Mouse (Mus musculus): ENCODE results near the gene Tnfrsf11a.
"Not testable (repeated sequence)": the region's sequence is repeated elsewhere in the genome, so short reads cannot be mapped to it uniquely, and the experiment has no call there.

Tnfrsf11a gene

DNA sequence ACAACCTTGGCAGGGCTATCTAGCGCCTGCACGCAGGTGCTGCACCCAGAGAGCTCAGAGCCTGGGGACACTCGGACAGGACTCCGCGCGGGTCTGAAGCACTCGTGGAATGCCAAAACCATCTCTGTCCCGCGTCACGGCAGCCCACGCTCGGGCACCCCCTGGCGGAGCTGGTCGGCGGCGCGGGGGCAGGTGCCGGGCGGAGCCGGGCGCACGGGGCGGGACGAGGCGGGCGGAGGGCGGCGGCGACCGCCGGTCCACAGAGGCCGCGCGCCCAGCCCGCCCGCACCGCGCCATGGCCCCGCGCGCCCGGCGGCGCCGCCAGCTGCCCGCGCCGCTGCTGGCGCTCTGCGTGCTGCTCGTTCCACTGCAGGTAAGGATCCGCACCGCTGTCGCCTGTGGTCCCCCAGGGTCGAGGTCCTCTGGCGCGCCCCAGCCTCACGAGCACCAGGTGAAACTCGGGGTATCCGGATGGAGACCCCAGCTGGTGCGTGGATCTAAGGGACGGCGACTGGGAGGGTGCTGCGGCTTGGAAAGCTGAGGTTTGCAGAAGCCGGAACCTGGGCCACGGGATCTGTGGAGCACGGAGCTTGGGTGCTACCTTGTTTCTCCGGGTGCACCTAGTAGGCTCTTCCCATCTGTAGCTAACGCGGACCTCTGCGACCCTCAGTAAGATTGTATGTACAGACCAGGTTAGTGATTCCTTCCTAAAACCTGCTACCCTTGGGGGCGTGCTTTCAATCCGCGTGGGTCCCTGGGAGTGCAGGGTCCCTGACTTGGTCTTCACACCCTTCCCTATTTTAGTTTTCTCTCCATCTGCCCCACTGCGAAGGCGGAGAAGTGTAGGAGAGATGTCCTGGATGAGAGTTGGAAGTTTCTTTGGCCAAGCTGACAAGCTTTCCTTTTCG is at the start of gene Tnfrsf11a:
Tnfrsf11a (plus strand) TSS at position 262 of the 908 bp plus-strand sequence.
- DNase-seq = peak; percentile 60 to 69

GRCm38 (mm10) chr1:105735318-105735717 is 45.2 kb upstream of the Tnfrsf11a start:
- no peak for DNase-seq

- DNase-seq = no peak
Observed at GRCm38 (mm10) chr1:105738334-105738733, 42.2 kb upstream of the Tnfrsf11a start.

DNA sequence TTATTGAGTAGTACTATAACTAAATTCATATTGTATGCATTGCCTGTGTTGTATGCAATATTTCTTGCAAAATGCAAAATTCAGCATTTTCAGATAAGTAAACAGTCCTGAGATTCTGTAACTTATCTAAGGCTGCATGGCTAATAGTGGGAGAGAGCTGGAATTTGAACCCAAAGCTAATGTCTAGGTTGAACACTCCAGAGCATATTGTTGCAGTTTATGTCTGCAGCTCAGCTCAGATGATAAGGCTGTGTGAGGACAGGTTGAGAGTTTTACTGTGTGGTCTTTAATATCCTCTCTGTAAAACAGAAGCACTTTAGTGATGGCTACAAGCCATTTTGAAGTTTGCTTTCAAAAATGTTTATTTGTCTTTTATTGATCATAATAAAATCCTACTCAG is 41.0 kb upstream of the Tnfrsf11a start:
- no peak for DNase-seq

GRCm38 (mm10) chr1:105742481-105742880 is 38.0 kb upstream of the Tnfrsf11a start:
- no peak for DNase-seq

- no peak for DNase-seq
Observed at GRCm38 (mm10) chr1:105746444-105746843, 34.1 kb upstream of the Tnfrsf11a start.

DNA sequence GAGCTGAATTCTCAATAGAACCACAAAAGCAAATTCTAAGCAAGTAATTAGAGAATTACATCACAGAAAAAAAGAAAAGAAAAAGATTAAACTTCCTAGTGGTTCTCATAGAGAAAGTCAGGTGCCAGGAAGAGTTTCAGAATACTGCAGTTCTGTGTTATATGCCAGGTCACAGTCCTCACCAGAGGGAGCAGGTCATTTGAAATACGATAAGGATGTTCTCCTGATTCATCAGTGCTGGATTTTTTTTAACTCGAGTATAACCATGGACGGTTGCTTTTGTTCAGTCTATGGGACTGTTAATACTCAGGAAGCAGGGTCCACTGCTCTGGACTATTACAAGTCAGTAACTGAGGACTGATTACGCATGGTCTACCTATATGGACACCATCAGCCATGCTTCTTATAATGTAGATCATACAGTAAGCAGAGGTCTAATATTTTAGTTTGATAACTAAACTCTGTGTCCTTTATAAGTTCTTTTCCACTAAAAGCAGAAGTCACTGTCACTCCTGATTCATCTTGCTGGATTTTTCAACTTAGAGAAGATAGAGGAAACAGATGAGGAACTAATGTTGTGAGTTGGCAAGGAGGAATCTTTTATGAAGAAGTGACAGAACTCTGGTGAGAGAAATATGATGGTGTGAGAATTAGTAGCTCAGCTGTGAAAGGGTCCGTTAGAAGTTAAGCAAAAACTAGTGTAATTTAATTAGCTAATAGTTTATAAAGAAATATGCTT is 33.5 kb upstream of the Tnfrsf11a start:
- DNase-seq = no peak

DNA sequence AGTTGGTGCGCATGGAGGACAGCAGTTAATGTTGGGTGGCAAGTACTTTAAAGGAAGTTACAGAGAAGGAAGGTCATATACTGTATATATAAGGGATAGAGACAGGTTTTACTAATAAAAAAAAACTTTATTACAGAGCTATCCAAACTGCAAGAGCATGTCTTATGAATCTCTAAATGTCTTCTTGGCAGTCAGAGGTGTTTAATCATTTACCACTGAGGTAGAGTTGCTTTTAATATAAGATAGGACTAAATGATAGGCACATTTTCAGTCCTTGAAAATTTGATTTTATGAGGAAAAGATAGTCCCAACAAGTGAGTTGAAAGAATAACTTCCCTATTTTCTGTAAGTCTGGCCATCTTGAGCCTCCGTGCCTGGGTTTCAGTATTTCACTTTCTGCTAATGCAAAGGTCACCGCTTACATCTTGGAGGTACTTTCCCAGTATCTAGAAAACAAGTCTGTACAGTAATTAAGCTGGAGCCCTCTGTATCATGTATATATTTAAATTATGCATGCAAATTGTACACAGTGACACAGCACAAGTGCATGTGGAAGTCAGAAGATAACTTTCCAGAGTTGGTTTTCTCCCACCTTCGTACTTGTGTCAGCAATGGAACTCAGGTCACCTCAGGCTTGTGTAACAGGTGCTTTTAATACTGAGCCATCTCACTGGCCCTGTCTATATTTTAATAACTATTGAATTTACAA is 32.3 kb upstream of the Tnfrsf11a start:
- DNase-seq = no peak

DNA sequence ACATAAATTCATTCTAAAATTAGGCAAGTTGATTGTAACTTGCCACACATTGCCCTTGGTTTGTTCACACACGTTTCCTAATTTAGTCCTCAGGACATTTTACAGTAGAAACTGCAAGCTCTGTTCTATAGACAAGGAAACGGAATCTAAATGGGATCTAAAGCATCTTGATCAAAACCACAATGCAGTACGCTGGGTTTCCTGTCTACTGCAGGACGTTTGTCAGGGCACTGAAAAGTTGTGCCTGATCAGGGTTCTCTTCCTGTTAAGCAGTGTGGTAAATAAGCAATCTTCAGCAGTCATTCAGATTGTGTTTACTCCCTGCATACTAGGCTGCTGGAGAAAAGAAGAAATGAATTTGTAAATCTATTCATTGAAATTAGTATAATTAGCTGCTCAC is 28.3 kb upstream of the Tnfrsf11a start:
- DNase-seq = no peak

- DNase-seq = no peak
Observed at GRCm38 (mm10) chr1:105752944-105753343, 27.6 kb upstream of the Tnfrsf11a start.

- no peak for DNase-seq
Observed at GRCm38 (mm10) chr1:105758798-105759197, 21.7 kb upstream of the Tnfrsf11a start.

DNA sequence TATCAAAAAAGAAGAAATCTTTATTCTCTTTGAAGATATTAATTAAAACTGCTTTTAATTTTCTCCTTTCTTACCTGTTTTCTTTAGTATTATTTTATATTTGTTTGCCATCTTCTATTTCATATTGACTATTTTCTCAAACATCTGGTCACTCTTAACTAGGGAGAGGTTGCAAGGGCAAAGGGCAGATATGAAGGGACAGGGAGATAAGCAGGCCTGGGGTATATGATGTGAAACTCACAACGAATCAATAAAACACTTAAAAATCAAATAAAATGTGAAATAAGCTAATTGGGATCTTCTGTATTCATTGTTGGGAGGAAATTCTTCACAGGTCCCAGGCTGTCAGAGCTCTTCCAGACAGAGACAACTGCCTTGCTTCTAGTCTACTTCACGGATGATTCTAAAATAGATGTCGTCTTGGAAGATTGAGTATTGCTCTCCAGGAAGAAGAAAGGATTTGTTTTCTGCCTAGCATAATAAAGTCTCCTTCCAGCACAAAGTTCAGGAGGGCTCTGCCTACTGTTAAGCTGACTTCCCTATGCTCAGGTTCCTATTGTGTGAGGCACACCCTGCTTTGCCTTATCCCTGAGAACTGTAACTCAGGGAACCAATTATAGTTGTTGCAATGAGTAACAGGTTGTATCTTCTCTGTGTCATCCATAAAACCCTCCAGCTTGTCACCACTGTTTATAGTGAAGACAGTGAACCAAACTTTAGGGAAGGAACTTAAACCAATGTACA is 20.9 kb upstream of the Tnfrsf11a start:
- no peak for DNase-seq

GRCm38 (mm10) chr1:105765586-105765985 is 14.9 kb upstream of the Tnfrsf11a start:
- no peak for DNase-seq

DNA sequence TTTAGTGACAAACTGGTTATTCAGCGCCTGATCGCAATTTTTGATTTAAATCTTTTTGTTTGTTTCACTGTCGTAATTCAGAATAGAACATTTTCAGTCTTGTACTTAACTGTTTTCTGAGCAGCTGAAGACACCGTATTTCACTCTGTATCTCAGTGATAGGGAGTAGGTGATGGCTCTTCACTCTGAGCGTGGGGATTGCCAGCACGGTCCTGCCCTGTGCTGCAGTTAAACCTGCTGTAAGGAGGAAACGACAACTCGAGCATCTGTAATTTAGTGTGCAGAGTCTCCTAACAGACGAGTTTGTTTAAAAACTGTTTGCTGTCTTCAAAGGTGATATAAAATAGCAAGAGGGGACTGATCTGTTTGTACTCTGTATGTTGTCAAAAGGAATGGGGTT is 14.4 kb upstream of the Tnfrsf11a start:
- DNase-seq = not testable (repeated sequence)

DNA sequence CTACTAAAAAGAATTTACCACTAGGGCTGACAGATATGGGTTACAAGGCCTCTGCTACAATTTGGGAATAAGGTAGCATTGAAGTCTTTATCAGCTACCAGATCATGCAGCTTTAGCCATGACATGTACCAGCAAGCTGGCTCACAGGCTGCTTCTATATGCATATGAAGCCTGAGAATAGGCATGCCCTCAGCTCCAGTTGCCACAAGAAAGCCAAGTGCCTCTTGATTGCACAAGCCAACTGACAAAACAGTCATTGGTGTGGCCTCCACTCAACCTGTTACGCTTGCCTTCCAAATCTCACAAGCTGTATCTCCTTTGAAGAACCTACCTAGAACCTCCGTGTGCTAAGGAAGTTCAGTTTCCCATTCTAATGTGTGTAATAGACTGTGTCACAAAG is 12.1 kb upstream of the Tnfrsf11a start:
- peak in 1 of 2 experiments; percentile 46 for DNase-seq

GRCm38 (mm10) chr1:105770685-105771084 is 9.8 kb upstream of the Tnfrsf11a start:
- DNase-seq = no peak

DNA sequence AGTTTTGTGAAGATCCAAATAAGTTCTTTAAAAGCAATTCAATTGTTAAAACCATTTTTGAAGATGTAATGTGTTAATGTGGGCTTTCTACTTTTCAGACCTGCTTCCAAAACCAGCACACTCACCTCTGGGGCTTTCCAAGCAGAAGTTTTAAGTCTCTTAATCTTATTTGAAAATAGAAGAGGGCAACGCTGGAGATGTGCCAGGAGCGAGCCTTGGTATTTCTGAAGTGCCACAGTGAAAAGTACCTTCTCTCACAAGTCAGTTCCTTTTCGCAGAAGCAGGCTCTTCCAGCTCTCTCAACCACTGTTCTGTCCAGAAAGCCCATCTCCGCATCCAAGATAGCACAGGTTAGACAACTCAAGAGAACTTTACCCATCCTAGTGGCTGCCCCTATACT is 4.1 kb upstream of the Tnfrsf11a start:
- DNase-seq = peak; percentile 45 to 56

GRCm38 (mm10) chr1:105780079-105780456 is 450 bp upstream of the Tnfrsf11a start:
- DNase-seq = no peak

DNA sequence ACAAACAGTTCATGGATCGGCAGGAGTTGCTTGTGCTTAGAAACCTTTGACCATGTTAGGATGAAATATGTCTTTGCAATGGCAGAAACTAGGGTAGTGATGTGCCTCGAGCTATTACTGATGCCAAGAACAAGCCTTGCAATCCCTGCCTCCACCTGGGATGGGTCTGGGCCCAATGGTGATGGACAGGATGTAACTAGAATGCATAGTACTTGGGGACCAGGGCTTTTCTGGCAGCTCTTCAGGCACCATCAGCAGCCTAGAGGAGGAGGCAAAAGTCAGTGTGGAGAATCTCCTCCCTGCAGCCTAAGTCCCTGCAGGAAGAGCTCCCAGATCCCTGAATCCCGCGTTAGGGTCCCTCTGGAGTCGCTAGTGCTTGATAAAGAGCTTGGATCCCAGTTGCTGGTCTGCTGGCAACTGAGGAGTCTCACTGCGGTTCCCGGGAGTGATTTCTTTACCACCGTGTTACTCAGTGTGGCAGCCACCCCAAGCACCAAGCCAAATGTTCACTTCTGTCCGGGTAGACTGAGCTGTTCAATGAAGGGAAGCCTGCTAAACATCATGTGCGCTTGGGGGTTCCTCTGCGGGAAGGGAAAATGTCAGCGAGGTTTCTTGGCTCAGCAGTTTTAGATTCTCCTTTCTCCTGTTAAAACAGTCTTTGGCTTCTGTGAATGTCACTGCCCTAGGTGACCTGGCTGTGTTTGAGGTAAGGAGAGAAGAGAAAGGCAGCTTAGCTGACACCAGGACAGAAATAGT is 1.1 kb downstream of the Tnfrsf11a start:
- no peak for DNase-seq

DNA sequence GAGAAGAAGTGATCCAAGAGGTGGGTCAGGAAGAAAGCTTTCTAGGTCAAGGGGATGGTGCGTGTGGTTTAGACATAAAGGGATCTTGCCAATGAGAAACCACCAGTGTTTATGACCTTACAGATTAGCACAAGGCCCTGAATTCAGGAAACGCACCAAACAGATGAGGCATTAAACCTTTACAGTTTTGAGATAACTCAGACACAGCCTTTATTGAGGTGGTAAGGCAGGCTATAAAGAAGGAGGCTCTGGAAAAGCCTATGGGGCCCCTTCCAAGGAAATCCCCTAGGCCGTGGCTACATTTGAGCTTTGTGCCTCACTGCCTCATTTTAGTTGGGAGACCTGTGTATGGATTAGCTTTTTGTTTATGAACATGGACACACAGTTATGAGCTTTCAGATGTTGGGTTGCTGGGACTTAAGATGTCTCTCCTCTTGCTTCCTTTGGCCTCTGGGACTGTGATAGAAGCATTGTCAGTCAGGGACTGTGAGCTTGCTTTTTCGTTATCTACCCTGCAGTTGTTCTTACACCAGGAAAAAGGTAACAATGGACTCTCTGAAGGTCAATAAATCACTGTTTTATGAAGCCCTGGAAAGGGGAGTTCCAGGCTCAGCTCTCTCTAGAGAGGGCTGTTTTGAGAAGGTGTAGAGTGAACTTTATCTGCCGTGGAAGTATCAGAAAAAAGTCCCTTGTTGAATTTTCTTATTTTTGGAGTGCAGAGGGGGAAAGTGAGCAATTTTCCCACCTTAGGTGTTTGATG is 3.9 kb downstream of the Tnfrsf11a start:
- no peak for DNase-seq

- peak; percentile 35 to 43 for DNase-seq
Observed at GRCm38 (mm10) chr1:105785146-105785545, 4.6 kb downstream of the Tnfrsf11a start.

Measured in lung, adult 18-20 months (tissue).